Mouse (Mus musculus) liver, embryonic 15.5 days (tissue): ENCODE data around the gene Fam221b. TPM values are rescaled to one million over a fixed set of nuclear protein-coding genes. Genes with fewer than 3 reads are reported as not detected.

ENCODE experiments used
- microRNA-seq: library from miRNA; unstranded; fragments of <30 nt; microRNA quantifications from one replicate; pipeline ENCODE4, GENCODE M21; 2016
- polyA plus RNA-seq: library from polyadenylated mRNA; unstranded; fragments of >200 nt; fragmentation: Nextera tagmentation; extraction: Ambion mirVana; gene quantifications from 2 replicates; pipeline ENCODE4 v1.2.1, GENCODE M21; 2015

Gene Fam221b
- polyA plus RNA-seq, 1 experiment from 2014 or later = 1.1 TPM

Small RNAs within 50 kb of the gene (microRNA-seq; reads per million reads assigned to microRNA genes)
- gene Gm25262 = not detected

Other genes starting within 250 kb of the Fam221b start
- not detected in 2 replicates for gene Fam166b, start 240.0 kb downstream of the Fam221b start, polyA plus RNA-seq
- 1.0 and 1.2 TPM in 2 replicates for gene Tesk1, start 227.2 kb downstream of the Fam221b start, polyA plus RNA-seq
- 0.94 and 1.4 TPM in 2 replicates for gene Cd72, start 214.5 kb downstream of the Fam221b start, polyA plus RNA-seq
- gene Sit1, start 185.4 kb downstream of the Fam221b start, polyA plus RNA-seq = 0.07 and 0.18 TPM in 2 replicates
- gene Ccdc107, start 176.2 kb downstream of the Fam221b start, polyA plus RNA-seq = 33.5 and 34.2 TPM in 2 replicates
- gene Arhgef39, start 169.4 kb downstream of the Fam221b start, polyA plus RNA-seq = 34.5 and 38.2 TPM in 2 replicates
- gene Car9, start 162.2 kb downstream of the Fam221b start, polyA plus RNA-seq = 1.3 and 1.9 TPM in 2 replicates
- gene Tpm2, start 145.4 kb downstream of the Fam221b start, polyA plus RNA-seq = 34.1 and 47.4 TPM in 2 replicates
- gene Creb3, start 106.8 kb downstream of the Fam221b start, polyA plus RNA-seq = 22.3 and 24.9 TPM in 2 replicates
- gene Tln1, start 106.5 kb downstream of the Fam221b start, polyA plus RNA-seq = 37.5 and 40.3 TPM in 2 replicates
- gene Rgp1, start 90.4 kb downstream of the Fam221b start, polyA plus RNA-seq = 13.6 and 15.7 TPM in 2 replicates
- gene Gba2, start 90.3 kb downstream of the Fam221b start, polyA plus RNA-seq = 16.7 and 18.8 TPM in 2 replicates
- gene Msmp, start 84.7 kb downstream of the Fam221b start, polyA plus RNA-seq = 0.58 TPM in 1 of 2 replicates, not detected in the other
- 0.70 and 0.88 TPM in 2 replicates for gene Npr2, start 37.2 kb downstream of the Fam221b start, polyA plus RNA-seq
- gene Spag8, start 15.6 kb downstream of the Fam221b start, polyA plus RNA-seq = not detected in 2 replicates
- 62.9 and 69.4 TPM in 2 replicates for gene Hint2, start 12.7 kb downstream of the Fam221b start, polyA plus RNA-seq
- 0.15 and 0.20 TPM in 2 replicates for gene Tmem8b, start 174 bp downstream of the Fam221b start, polyA plus RNA-seq
- gene Olfr70, start 31.7 kb upstream of the Fam221b start, polyA plus RNA-seq = not detected in 2 replicates
- not detected in 2 replicates for gene Olfr71, start 41.1 kb upstream of the Fam221b start, polyA plus RNA-seq
- gene Hrct1, start 58.0 kb upstream of the Fam221b start, polyA plus RNA-seq = 0.10 and 0.20 TPM in 2 replicates
- gene Spaar, start 60.9 kb upstream of the Fam221b start, polyA plus RNA-seq = 0.02 TPM in 1 of 2 replicates, not detected in the other
- gene Olfr159, start 101.9 kb upstream of the Fam221b start, polyA plus RNA-seq = not detected in 2 replicates
- not detected in 2 replicates for gene Olfr156, start 154.8 kb upstream of the Fam221b start, polyA plus RNA-seq
- gene Olfr157, start 171.1 kb upstream of the Fam221b start, polyA plus RNA-seq = not detected in 2 replicates
- not detected in 2 replicates for gene Olfr155, start 182.4 kb upstream of the Fam221b start, polyA plus RNA-seq
- 1.8 and 2.4 TPM in 2 replicates for gene Reck, start 206.4 kb upstream of the Fam221b start, polyA plus RNA-seq